Mouse (Mus musculus) liver, embryonic 12.5 days (tissue): ENCODE results near the gene Ergic3. TPM values are rescaled to one million over a fixed set of nuclear protein-coding genes. Genes with fewer than 3 reads are reported as not detected.

Experiments
- polyA plus RNA-seq: library from polyadenylated mRNA; unstranded; fragments of >200 nt; fragmentation: Nextera tagmentation; extraction: Ambion mirVana; gene quantifications from 2 replicates; pipeline ENCODE4 v1.2.1, GENCODE M21; 2016

Gene Ergic3
- polyA plus RNA-seq, 1 experiment from 2014 or later, result 104 TPM

Other genes with a start within 250 kb of the Ergic3 start
- 0.04 TPM in 1 of 2 replicates, not detected in the other for gene Mmp24, start 232.7 kb upstream of the Ergic3 start, polyA plus RNA-seq
- gene BC029722, start 188.6 kb upstream of the Ergic3 start, polyA plus RNA-seq, result 6.0 and 6.6 TPM in 2 replicates
- gene Eif6, start 181.1 kb upstream of the Ergic3 start, polyA plus RNA-seq, result 186 and 198 TPM in 2 replicates
- gene Fam83c, start 173.2 kb upstream of the Ergic3 start, polyA plus RNA-seq, result 0.04 and 0.07 TPM in 2 replicates
- gene Uqcc1, start 77.7 kb upstream of the Ergic3 start, polyA plus RNA-seq, result 51.0 and 56.6 TPM in 2 replicates
- gene Gm15557, start 67.3 kb upstream of the Ergic3 start, polyA plus RNA-seq, result not detected in 2 replicates
- gene Gdf5, start 62.7 kb upstream of the Ergic3 start, polyA plus RNA-seq, result 0.07 and 0.23 TPM in 2 replicates
- gene Cep250, start 51.6 kb upstream of the Ergic3 start, polyA plus RNA-seq, result 20.7 and 21.4 TPM in 2 replicates
- 1.3 and 1.6 TPM in 2 replicates for gene 6430550D23Rik, start 68 bp upstream of the Ergic3 start, polyA plus RNA-seq
- not detected in 2 replicates for gene Fer1l4, start 44.9 kb downstream of the Ergic3 start, polyA plus RNA-seq
- 2.2 and 2.6 TPM in 2 replicates for gene Spag4, start 57.1 kb downstream of the Ergic3 start, polyA plus RNA-seq
- 36.2 and 37.6 TPM in 2 replicates for gene Cpne1, start 103.9 kb downstream of the Ergic3 start, polyA plus RNA-seq
- 15.5 and 17.2 TPM in 2 replicates for gene Rbm12, start 103.9 kb downstream of the Ergic3 start, polyA plus RNA-seq
- gene Gm28036, start 119.0 kb downstream of the Ergic3 start, polyA plus RNA-seq, result 11.1 and 11.6 TPM in 2 replicates
- 302 and 311 TPM in 2 replicates for gene Romo1, start 136.0 kb downstream of the Ergic3 start, polyA plus RNA-seq
- gene Nfs1, start 136.1 kb downstream of the Ergic3 start, polyA plus RNA-seq, result 70.7 and 72.0 TPM in 2 replicates
- gene Rbm39, start 172.2 kb downstream of the Ergic3 start, polyA plus RNA-seq, result 328 and 329 TPM in 2 replicates
- 22.1 and 26.2 TPM in 2 replicates for gene Phf20, start 188.4 kb downstream of the Ergic3 start, polyA plus RNA-seq